Mouse (Mus musculus) CH12.LX (cell line): ENCODE measurements at regions not wholly inside any gene's neighbourhood (a gene's known extent, or its start where the extent isn't known, plus 50 kb on each side); places are given as distances from the start of the nearest gene placed in this dataset.

Source experiments
- DNase-seq: peaks from one replicate; pipeline ENCODE4 v3.0.0-alpha.2; 2013; ENCODE audit errors: extremely low read depth
- H3K27ac ChIP-seq: 2 replicates; pipeline ENCODE4 v1.5.1; 2012; ENCODE audit warnings: low read depth, mild to moderate bottlenecking, control low read depth, moderate library complexity; ENCODE audit not compliant: insufficient read depth
- H3K27me3 ChIP-seq: replicated peaks from 2 replicates; pipeline ENCODE3; 2012; ENCODE audit warnings: inconsistent platforms
- H3K36me3 ChIP-seq, 2 experiments: replicated peaks in 1 of 2; 2 replicates each; pipeline versions ENCODE3 to v1.6.1; 2012; ENCODE audit warnings: inconsistent platforms in 1 of 2, low read length in 1 of 2, mild to moderate bottlenecking in 1 of 2, mixed read lengths in 1 of 2, moderate library complexity in 1 of 2; ENCODE audit not compliant: control insufficient read depth in 1 of 2, insufficient read depth in 1 of 2
- H3K4me1 ChIP-seq, 2 experiments: 2 replicates each; pipeline ENCODE4 v1.6.1; 2012; ENCODE audit warnings: inconsistent platforms in 1 of 2, moderate library complexity in 1 of 2; ENCODE audit not compliant: insufficient read depth in 2 of 2, control insufficient read depth in 1 of 2
- H3K4me2 ChIP-seq: 2 replicates; pipeline ENCODE4 v1.6.1; 2012; ENCODE audit warnings: low read depth, mild to moderate bottlenecking, control low read depth; ENCODE audit not compliant: poor library complexity, insufficient read depth, severe bottlenecking
- H3K4me3 ChIP-seq, 3 experiments: fragments of 150-350 bp in 1 of 3; sonication (generic) in 1 of 3; replicated peaks in 1 of 3; 2 replicates each; pipeline versions ENCODE3 to v1.5.1; 2011 to 2012; ENCODE audit warnings: low read depth in 2 of 3, low read length in 2 of 3, mild to moderate bottlenecking in 2 of 3, moderate library complexity in 2 of 3, control low read depth in 1 of 3, improper control_type of control experiment in 1 of 3, inconsistent platforms in 1 of 3, mixed read lengths in 1 of 3; ENCODE audit not compliant: poor library complexity in 1 of 3
- H3K79me2 ChIP-seq: replicated peaks from 2 replicates; pipeline ENCODE4 v1.6.1; 2012; ENCODE audit warnings: mild to moderate bottlenecking, moderate library complexity; ENCODE audit not compliant: control insufficient read depth, poor library complexity, insufficient read depth, severe bottlenecking; ENCODE audit errors: extremely low read depth
- H3K9ac ChIP-seq: 2 replicates; pipeline ENCODE4 v1.6.1; 2012; ENCODE audit warnings: low read depth, mild to moderate bottlenecking, control low read depth, moderate library complexity; ENCODE audit not compliant: insufficient read depth
- H3K9me3 ChIP-seq: replicated peaks from 2 replicates; pipeline ENCODE3; 2012; ENCODE audit warnings: low read length, inconsistent platforms, mixed read lengths
- ELF1 ChIP-seq: IDR thresholded peaks from 2 replicates; pipeline ENCODE4 v1.6.1; 2014; ENCODE audit warnings: low read depth, mild to moderate bottlenecking, inconsistent platforms, low read length, improper control_type of control experiment
- EP300 ChIP-seq: IDR thresholded peaks from 2 replicates; pipeline ENCODE4 v1.6.1; 2011; ENCODE audit warnings: low read length, improper control_type of control experiment
- ETS1 ChIP-seq: conservative IDR thresholded peaks from 2 replicates; pipeline ENCODE4 v1.6.1; 2012; ENCODE audit warnings: low read depth, mild to moderate bottlenecking, inconsistent platforms, low read length, improper control_type of control experiment, moderate library complexity
- HCFC1 ChIP-seq: IDR thresholded peaks from 2 replicates; pipeline ENCODE4 v1.6.1; 2012; ENCODE audit warnings: low read depth, mild to moderate bottlenecking, inconsistent platforms, low read length, improper control_type of control experiment
- IRF4 ChIP-seq: IDR thresholded peaks from 2 replicates; pipeline ENCODE4 v1.6.1; 2014; ENCODE audit warnings: low read depth, mild to moderate bottlenecking, inconsistent platforms, low read length, improper control_type of control experiment
- MAFK ChIP-seq: IDR thresholded peaks from 2 replicates; pipeline ENCODE4 v1.6.1; 2011; ENCODE audit warnings: low read length, improper control_type of control experiment; ENCODE audit not compliant: insufficient replicate concordance
- MAZ ChIP-seq: IDR thresholded peaks from 2 replicates; pipeline ENCODE4 v1.6.1; 2012; ENCODE audit warnings: low read depth, mild to moderate bottlenecking, inconsistent platforms, low read length, improper control_type of control experiment, moderate library complexity
- MEF2A ChIP-seq: IDR thresholded peaks from 2 replicates; pipeline ENCODE4 v1.6.1; 2014; ENCODE audit warnings: low read depth, mild to moderate bottlenecking, inconsistent platforms, low read length, improper control_type of control experiment, borderline replicate concordance
- NELFE ChIP-seq: IDR thresholded peaks from 2 replicates; pipeline ENCODE4 v1.6.1; 2011; ENCODE audit warnings: low read depth, low read length, improper control_type of control experiment
- NRF1 ChIP-seq: IDR thresholded peaks from 2 replicates; pipeline ENCODE4 v1.6.1; 2014; ENCODE audit warnings: low read depth, mild to moderate bottlenecking, inconsistent platforms, low read length, improper control_type of control experiment, moderate library complexity
- POLR2A ChIP-seq: IDR thresholded peaks from 2 replicates; pipeline ENCODE4 v1.6.1; 2011; ENCODE audit warnings: low read depth, mild to moderate bottlenecking, improper control_type of control experiment, low read length
- RCOR1 ChIP-seq: conservative IDR thresholded peaks from 2 replicates; pipeline ENCODE4 v1.6.1; 2012; ENCODE audit warnings: low read depth, mild to moderate bottlenecking, inconsistent platforms, low read length, improper control_type of control experiment
- SIN3A ChIP-seq: IDR thresholded peaks from 2 replicates; pipeline ENCODE4 v1.6.1; 2012; ENCODE audit warnings: low read length, improper control_type of control experiment, inconsistent platforms
- TBP ChIP-seq: conservative IDR thresholded peaks from 2 replicates; pipeline ENCODE4 v1.6.1; 2011; ENCODE audit warnings: low read depth, low read length, improper control_type of control experiment
- TCF12 ChIP-seq: IDR thresholded peaks from 2 replicates; pipeline ENCODE4 v1.6.1; 2014; ENCODE audit warnings: low read depth, mild to moderate bottlenecking, inconsistent platforms, low read length, improper control_type of control experiment
- UBTF ChIP-seq: IDR thresholded peaks from 2 replicates; pipeline ENCODE4 v1.6.1; 2012; ENCODE audit warnings: low read depth, mild to moderate bottlenecking, inconsistent platforms, low read length, improper control_type of control experiment, moderate library complexity
- USF1 ChIP-seq: IDR thresholded peaks from 2 replicates; pipeline ENCODE4 v1.6.1; 2014; ENCODE audit warnings: low read depth, mild to moderate bottlenecking, inconsistent platforms, low read length, improper control_type of control experiment
- dilution Hi-C: fragments of 300-500 bp; cut with MboI; formaldehyde crosslinking; loops from 2 replicates; pipeline ENCODE4 v1.14.3; 2020; ENCODE audit warnings: low sequenced_read_pairs; ENCODE audit not compliant: extremely low pct_unique_long_range_greater_than_20kb, extremely low pct_ligation_motif_present
- in situ Hi-C: fragments of 300-500 bp; cut with MboI; formaldehyde crosslinking; loops from 3 replicates; pipeline ENCODE4 v1.14.3; 2019; ENCODE audit warnings: low sequenced_read_pairs, low pct_ligation_motif_present, low pct_unique_long_range_greater_than_20kb, mixed read lengths

GRCm38 (mm10) chr12:69516314-69516916 lies 66.4 kb downstream of the Vcpkmt start:
- peak; percentile 66 for DNase-seq
- Histone ChIP-seq H3K27me3 (no peaks in the 10 kb centered on the region), H3K79me2 (no peaks in the 10 kb centered on the region), H3K4me3 (no peak overlapping the region), H3K4me1 (peaks cover 40 to 63% of the 10 kb centered on the region in 2 experiments), H3K9me3 (no peaks in the 10 kb centered on the region), H3K4me2 (no peak overlapping the region), H3K27ac (peak overlapping the region; percentile 18), H3K36me3 (no peaks in the 10 kb centered on the region), H3K9ac (no peak overlapping the region)
- TF ChIP-seq TBP (no peak), ETS1 (peak; percentile 40; the same call in 1 of the 2 replicates), RCOR1 (no peak), MAZ (no peak), TCF12 (0 out of 2 replicates have a peak, but pooled peaks have one; percentile 28), IRF4 (peak; percentile 4; the same call in 1 of the 2 replicates), MEF2A (peak; percentile 48; the same call in 1 of the 2 replicates), MAFK (no peak), NRF1 (no peak), ELF1 (peak; percentile 77), USF1 (no peak), HCFC1 (no peak; the same call in 1 of the 2 replicates), NELFE (no peak), EP300 (no peak), POLR2A (0 out of 2 replicates have a peak, but pooled peaks have one; percentile 24)
- dilution Hi-C loops (no loop called here), in situ Hi-C loops (no loop called here)

- TF ChIP-seq UBTF (no peak), SIN3A (no peak)
- Histone ChIP-seq H3K79me2 (no peaks in the 10 kb centered on the region), H3K9me3 (no peaks in the 10 kb centered on the region), H3K4me1 (peaks cover 44 to 69% of the 10 kb centered on the region in 2 experiments), H3K9ac (no peak overlapping the region), H3K4me2 (no peak overlapping the region), H3K36me3 (no peaks in the 10 kb centered on the region), H3K27ac (no peak overlapping the region; the same call in 1 of the 2 replicates), H3K4me3 (no peak overlapping the region), H3K27me3 (no peaks in the 10 kb centered on the region)
- dilution Hi-C loops (no loop called here), in situ Hi-C loops (no loop called here)
- no peak for DNase-seq
These were observed 67.0 kb downstream of the Vcpkmt start for GRCm38 (mm10) chr12:69515850-69516249.
